Mouse (Mus musculus): Measurements from ENCODE around the gene Ggnbp2. TPM values are rescaled to one million over a fixed set of nuclear protein-coding genes. Genes with fewer than 3 reads are reported as not detected.
A peak's percentile ranks its signal among the peaks of the same experiment; 100 is the strongest.
"Not testable (repeated sequence)": the region's sequence is repeated elsewhere in the genome, so short reads cannot be mapped to it uniquely, and the experiment has no call there.

Gene Ggnbp2
- polyA plus RNA-seq, 1 experiment from 2014 or later, result 71.9 TPM

DNA sequence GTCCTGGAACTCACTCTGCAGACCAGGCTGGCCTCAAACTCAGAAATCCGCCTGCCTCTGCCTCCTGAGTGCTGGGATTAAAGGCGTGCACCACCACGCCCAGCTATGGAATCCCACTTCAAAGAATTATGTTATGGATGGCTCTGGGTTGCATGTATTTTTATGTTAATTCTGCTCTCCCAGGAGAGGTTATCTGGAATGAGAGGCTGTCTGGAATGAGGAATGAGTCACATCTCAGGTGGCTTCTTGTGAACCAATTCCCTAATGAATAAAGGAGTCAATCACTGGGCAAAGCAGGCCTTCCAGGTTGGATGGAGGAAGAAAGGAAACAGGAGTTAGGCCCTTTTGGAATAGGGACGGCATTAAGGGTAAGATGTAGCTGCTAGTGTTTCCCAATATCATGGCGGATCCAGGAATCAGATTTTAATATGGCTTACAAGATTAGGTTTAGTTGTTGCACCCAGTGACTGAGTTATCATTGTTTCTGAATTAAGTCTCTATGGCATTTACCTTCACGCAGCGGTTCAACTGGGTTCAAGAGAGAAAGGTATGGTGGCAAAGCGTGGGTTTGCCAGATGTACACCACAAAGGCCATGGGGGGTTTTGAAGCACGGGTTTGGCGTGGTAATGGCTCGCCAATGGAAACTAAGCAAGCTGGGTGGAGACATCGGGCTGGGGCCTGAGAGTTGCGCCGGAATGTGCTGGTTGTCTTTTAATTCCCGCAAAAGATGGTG, 23.7 kb downstream of the Ggnbp2 start:
- WGBS, result 96% methylated on average over 15 of the region's 15 CpGs
- Histone ChIP-seq H3K9ac (replicated peaks; ENCODE audit: low read length) (no peak overlapping the region), H3K27me3 (ENCODE audit: control insufficient read depth, insufficient read depth, low read length) (no peaks in the 10 kb centered on the region), H3K4me2 (ENCODE audit: low read length) (no peak overlapping the region), H3K4me3 (replicated peaks; ENCODE audit: low read depth, low read length) (no peak overlapping the region), H3K27ac (replicated peaks; ENCODE audit: low read depth, low read length) (no peak overlapping the region), H3K4me1 (ENCODE audit: control insufficient read depth, insufficient read depth, low read length) (no peaks in the 10 kb centered on the region), H3K36me3 (ENCODE audit: control insufficient read depth, insufficient read depth, low read length) (peaks cover 42% of the 10 kb centered on the region), H3K9me3 (ENCODE audit: control insufficient read depth, low read length) (no peaks in the 10 kb centered on the region)
- ATAC-seq (ENCODE audit: low FRiP score, low TSS enrichment) (no peak), DNase-seq (no peak)

DNA sequence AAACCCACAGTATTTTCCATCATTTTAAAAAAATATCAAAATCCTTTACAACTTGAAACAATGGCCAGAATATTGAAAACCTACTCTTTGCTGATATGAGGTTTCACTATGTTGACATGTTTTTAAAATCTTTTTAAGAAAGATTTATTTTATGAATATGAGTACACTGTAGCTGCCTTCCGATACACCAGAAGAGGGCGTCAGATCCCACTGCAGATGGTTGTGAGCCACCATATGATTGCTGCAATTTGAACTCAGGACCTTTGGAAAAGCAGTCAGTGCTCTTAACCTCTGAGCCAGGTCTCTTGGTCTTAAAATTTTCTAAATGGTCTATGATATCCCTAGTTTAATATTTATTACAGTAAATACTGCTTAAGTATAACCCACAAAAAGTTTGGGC, 31.3 kb downstream of the Ggnbp2 start:
- peaks cover 64% of the 10 kb centered on the region for H3K36me3 ChIP-seq (ENCODE audit: control insufficient read depth, insufficient read depth, low read length)
- 91% methylated on average over 2 of the region's 2 CpGs for WGBS

DNA sequence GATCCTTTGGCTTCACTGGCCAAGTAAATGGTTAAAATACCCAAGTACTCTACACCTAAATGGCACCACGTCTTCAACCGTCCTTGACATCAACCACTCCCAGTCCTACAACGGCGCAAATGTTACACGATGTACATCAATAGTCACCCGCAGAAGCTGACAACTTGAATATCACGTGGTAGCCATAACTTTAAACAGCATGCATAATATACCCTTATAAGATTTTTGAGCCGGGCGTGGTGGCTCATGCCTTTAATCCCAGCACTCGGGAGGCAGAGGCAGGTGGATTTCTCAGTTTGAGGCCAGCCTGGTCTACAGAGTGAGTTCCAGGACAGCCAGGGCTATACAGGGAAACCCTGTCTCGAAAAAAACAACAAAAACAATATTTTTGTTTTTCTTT, 41.1 kb downstream of the Ggnbp2 start:
- H3K9ac ChIP-seq (replicated peaks; ENCODE audit: low read length), result peak overlapping the region; percentile 56; the same call in 1 of the 2 replicates
- H3K27me3 ChIP-seq (ENCODE audit: control insufficient read depth, insufficient read depth, low read length); H3K9me3 ChIP-seq (ENCODE audit: control insufficient read depth, low read length); DNase-seq; H3K4me1 ChIP-seq (ENCODE audit: control insufficient read depth, insufficient read depth, low read length); ATAC-seq (ENCODE audit: low FRiP score, low TSS enrichment): not testable (repeated sequence)
- H3K4me2 ChIP-seq (ENCODE audit: low read length), result peak overlapping the region; percentile 97
- H3K36me3 ChIP-seq (ENCODE audit: control insufficient read depth, insufficient read depth, low read length), result peaks cover 34% of the 10 kb centered on the region
- peak overlapping the region; percentile 56 for H3K4me3 ChIP-seq (replicated peaks; ENCODE audit: low read depth, low read length)
- peak overlapping the region; percentile 60 for H3K27ac ChIP-seq (replicated peaks; ENCODE audit: low read depth, low read length)
- 73% methylated on average over 11 of the region's 11 CpGs for WGBS

More for the DNA sequence above, 31.3 kb downstream of the Ggnbp2 start:
- H3K4me2 ChIP-seq (ENCODE audit: low read length), result no peak overlapping the region
- no peak overlapping the region for H3K9ac ChIP-seq (replicated peaks; ENCODE audit: low read length)
- H3K4me3 ChIP-seq (replicated peaks; ENCODE audit: low read depth, low read length), result no peak overlapping the region
- DNase-seq, result no peak
- no peaks in the 10 kb centered on the region for H3K9me3 ChIP-seq (ENCODE audit: control insufficient read depth, low read length)
- no peaks in the 10 kb centered on the region for H3K27me3 ChIP-seq (ENCODE audit: control insufficient read depth, insufficient read depth, low read length)
- no peaks in the 10 kb centered on the region for H3K4me1 ChIP-seq (ENCODE audit: control insufficient read depth, insufficient read depth, low read length)
- H3K27ac ChIP-seq (replicated peaks; ENCODE audit: low read depth, low read length), result no peak overlapping the region
- no peak for ATAC-seq (ENCODE audit: low FRiP score, low TSS enrichment)

DNA sequence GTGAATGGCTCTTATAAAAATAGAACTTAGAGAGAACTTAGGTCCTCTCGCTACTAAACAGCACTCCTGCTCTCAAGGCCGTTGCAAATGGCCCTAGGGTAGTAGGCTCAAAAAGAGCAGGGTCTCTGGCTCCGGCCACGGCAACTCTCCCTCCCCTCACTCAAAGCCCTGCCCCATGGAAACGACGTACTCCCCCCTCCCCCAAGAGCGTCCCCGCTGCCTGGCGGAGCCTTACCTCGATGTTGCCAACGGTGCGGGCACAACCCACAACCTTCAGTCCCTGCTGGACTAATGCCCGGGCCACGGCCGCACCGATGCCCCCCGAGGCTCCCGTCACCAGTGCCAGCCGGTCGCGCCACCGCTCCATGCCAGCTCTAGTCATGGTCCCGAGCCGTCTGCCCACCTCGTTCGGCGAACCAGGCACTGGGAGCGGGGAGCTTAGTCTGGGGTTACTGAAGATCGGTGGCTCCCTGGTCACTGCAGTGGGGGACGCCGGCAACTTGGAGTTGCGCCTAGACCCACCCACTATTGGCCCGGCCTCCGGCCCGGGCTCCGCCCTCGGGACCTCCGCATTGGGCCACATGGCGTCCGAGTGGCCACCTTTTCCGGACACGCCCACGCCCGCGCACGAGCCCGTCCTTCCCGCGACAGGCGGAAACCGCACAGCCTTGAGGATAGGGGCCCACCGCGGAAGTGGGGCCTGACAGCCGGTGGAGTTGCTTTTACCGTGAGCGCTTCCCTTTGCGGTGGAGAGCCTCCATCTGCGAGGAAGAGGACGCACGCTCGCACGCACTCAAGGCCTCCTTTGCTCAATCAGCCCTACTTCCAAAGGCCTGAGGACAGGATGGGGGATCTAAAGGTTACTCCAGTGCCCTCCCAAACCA, 41.9 kb downstream of the Ggnbp2 start, which contains the start of gene Dhrs11:
Gene Dhrs11, minus strand, starts transcription at position 479 of the 884 bp plus-strand sequence.
- Histone ChIP-seq H3K4me3 (replicated peaks; ENCODE audit: low read depth, low read length) (peak within 1 kb of the TSS; percentile 56), H3K9ac (replicated peaks; ENCODE audit: low read length) (peak within 1 kb of the TSS; percentile 56), H3K4me2 (ENCODE audit: low read length) (peak within 1 kb of the TSS; percentile 97), H3K9me3 (ENCODE audit: control insufficient read depth, low read length) (no peaks in the 10 kb centered on the region), H3K27ac (replicated peaks; ENCODE audit: low read depth, low read length) (peak within 1 kb of the TSS; percentile 60), H3K36me3 (ENCODE audit: control insufficient read depth, insufficient read depth, low read length) (peaks cover 27% of the 10 kb centered on the region), H3K27me3 (ENCODE audit: control insufficient read depth, insufficient read depth, low read length) (no peaks in the 10 kb centered on the region), H3K4me1 (ENCODE audit: control insufficient read depth, insufficient read depth, low read length) (peaks cover 9% of the 10 kb centered on the region; the same call in 1 of the 2 replicates)
- WGBS, result under 1% methylated on average over 62 of the region's 62 CpGs
- ATAC-seq (ENCODE audit: low FRiP score, low TSS enrichment) (peak; percentile 82), DNase-seq (peak; percentile 84)

DNA sequence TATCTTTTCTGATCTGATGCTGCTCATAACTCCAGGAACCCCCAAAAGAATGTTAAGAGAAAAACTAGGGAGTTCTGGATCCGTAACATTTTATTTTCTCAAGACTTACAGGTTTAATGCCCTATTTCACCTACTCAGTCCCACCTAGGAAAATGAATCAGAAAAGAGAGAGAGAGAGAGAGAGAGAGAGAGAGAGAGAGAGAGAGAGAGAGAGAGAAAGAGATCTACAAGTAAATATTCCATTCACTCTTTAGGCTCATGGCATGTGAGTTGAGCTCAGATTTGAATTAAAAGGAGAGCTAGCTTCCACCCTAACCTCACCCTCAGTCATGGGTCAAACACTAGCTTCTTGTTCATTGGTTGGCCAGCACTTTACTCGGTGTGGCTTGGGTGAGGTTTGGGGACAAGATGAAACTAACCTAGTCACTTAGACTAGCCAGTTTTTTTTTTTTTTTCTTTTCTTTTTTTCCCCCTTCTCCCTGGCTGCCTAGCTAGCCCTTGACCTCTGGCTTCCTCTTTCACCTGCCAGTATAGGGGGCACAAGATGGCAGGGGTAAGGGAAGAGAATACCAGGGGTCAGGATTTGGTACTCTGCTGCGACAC, 42.6 kb downstream of the Ggnbp2 start:
- DNase-seq (no peak), ATAC-seq (ENCODE audit: low FRiP score, low TSS enrichment) (no peak)
- H3K27ac ChIP-seq (replicated peaks; ENCODE audit: low read depth, low read length), result no peak overlapping the region

DNA sequence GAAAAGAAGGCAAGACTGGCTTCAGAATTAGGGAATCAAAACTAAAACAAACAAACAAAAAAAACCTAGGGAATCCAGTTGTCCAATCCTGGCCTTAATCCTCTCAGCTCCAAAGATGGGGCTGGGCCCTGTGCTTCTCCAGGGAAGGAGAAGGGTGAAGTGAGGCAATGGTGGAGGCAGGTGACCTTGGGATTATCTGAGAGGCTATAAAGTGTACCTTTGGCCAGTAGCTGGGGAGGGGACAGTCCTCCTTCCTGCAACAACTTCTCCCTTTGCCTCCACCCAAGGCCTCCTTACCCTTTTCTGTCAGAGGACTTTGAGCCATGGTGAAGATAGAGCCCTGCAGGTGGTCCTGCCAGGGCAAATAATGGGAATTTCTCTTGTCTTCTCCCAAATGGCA, 43.1 kb downstream of the Ggnbp2 start:
- Histone ChIP-seq H3K9me3 (ENCODE audit: control insufficient read depth, low read length) (no peaks in the 10 kb centered on the region), H3K36me3 (ENCODE audit: control insufficient read depth, insufficient read depth, low read length) (peaks cover 15% of the 10 kb centered on the region), H3K4me2 (ENCODE audit: low read length) (no peak overlapping the region), H3K4me3 (replicated peaks; ENCODE audit: low read depth, low read length) (no peak overlapping the region), H3K27ac (replicated peaks; ENCODE audit: low read depth, low read length) (no peak overlapping the region), H3K9ac (replicated peaks; ENCODE audit: low read length) (no peak overlapping the region), H3K4me1 (ENCODE audit: control insufficient read depth, insufficient read depth, low read length) (peaks cover 9% of the 10 kb centered on the region; the same call in 1 of the 2 replicates), H3K27me3 (ENCODE audit: control insufficient read depth, insufficient read depth, low read length) (no peaks in the 10 kb centered on the region)
- DNase-seq (no peak), ATAC-seq (ENCODE audit: low FRiP score, low TSS enrichment) (no peak)

More for the DNA sequence above, 42.6 kb downstream of the Ggnbp2 start:
- H3K4me1 ChIP-seq (ENCODE audit: control insufficient read depth, insufficient read depth, low read length), result peaks cover 9% of the 10 kb centered on the region; the same call in 1 of the 2 replicates
- peak overlapping the region; percentile 97 for H3K4me2 ChIP-seq (ENCODE audit: low read length)
- no peaks in the 10 kb centered on the region for H3K9me3 ChIP-seq (ENCODE audit: control insufficient read depth, low read length)
- H3K27me3 ChIP-seq (ENCODE audit: control insufficient read depth, insufficient read depth, low read length), result no peaks in the 10 kb centered on the region
- 47% methylated on average over 3 of the region's 3 CpGs for WGBS
- H3K4me3 ChIP-seq (replicated peaks; ENCODE audit: low read depth, low read length), result peak overlapping the region; percentile 56
- no peak overlapping the region for H3K9ac ChIP-seq (replicated peaks; ENCODE audit: low read length)
- peaks cover 20% of the 10 kb centered on the region for H3K36me3 ChIP-seq (ENCODE audit: control insufficient read depth, insufficient read depth, low read length)

DNA sequence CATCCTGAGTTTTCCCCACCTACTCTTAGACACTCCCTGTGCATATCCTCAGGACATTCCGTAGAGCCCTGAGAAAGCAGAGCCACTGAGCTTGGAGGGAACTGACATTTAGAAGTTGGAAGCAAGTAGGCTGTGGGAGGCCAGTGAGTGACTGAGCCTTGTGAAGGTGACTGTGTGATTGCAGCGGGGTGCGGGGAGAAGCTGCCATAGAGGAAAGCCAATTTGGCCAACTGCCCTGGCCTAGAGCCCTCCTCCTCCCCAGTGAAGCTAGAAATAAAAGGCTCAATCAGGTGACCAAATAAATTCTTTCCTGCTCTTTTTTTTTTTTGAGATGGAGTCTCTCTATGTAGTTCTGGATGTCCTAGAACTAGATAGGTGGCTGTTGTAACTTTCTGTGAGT, 44.4 kb downstream of the Ggnbp2 start:
- DNase-seq (peak; percentile 21), ATAC-seq (ENCODE audit: low FRiP score, low TSS enrichment) (no peak)
- Histone ChIP-seq H3K9ac (replicated peaks; ENCODE audit: low read length) (no peak overlapping the region), H3K4me3 (replicated peaks; ENCODE audit: low read depth, low read length) (no peak overlapping the region), H3K27ac (replicated peaks; ENCODE audit: low read depth, low read length) (no peak overlapping the region), H3K4me2 (ENCODE audit: low read length) (no peak overlapping the region), H3K36me3 (ENCODE audit: control insufficient read depth, insufficient read depth, low read length) (peaks cover 4% of the 10 kb centered on the region; the same call in 1 of the 2 replicates), H3K4me1 (ENCODE audit: control insufficient read depth, insufficient read depth, low read length) (peaks cover 9% of the 10 kb centered on the region; the same call in 1 of the 2 replicates), H3K27me3 (ENCODE audit: control insufficient read depth, insufficient read depth, low read length) (no peaks in the 10 kb centered on the region), H3K9me3 (ENCODE audit: control insufficient read depth, low read length) (no peaks in the 10 kb centered on the region)
- WGBS, result 80% methylated on average over 3 of the region's 3 CpGs

DNA sequence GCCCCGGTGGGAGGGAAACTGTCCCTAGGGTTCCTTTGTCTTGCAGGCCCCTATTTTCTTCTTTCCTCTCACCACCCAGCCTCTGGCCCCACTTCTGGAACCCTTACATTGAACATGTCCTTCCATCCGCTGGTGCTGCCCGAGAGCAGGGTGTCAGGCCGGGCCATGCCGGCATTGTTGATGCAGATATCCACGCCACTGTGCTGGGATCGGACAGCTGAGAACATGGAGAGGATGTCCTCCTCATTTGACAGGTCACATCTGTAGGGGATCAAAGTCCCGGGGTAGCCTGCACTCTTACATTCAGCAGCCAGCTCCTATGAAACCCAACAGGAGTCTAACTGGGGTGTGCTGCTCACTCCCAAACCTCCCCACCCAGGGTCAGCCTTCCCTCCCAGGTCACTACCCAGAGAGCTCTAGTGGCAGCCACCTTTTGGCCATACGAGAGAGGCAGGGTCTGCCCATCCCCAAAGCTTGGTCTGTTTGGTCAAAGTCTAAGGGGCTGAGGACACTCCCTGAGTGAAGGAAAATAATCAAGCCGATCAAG, 45.3 kb downstream of the Ggnbp2 start:
- Histone ChIP-seq H3K36me3 (ENCODE audit: control insufficient read depth, insufficient read depth, low read length) (no peaks in the 10 kb centered on the region), H3K4me1 (ENCODE audit: control insufficient read depth, insufficient read depth, low read length) (peaks cover 9% of the 10 kb centered on the region; the same call in 1 of the 2 replicates), H3K4me3 (replicated peaks; ENCODE audit: low read depth, low read length) (no peak overlapping the region), H3K9me3 (ENCODE audit: control insufficient read depth, low read length) (no peaks in the 10 kb centered on the region), H3K27ac (replicated peaks; ENCODE audit: low read depth, low read length) (no peak overlapping the region), H3K9ac (replicated peaks; ENCODE audit: low read length) (no peak overlapping the region), H3K4me2 (ENCODE audit: low read length) (no peak overlapping the region), H3K27me3 (ENCODE audit: control insufficient read depth, insufficient read depth, low read length) (no peaks in the 10 kb centered on the region)
- DNase-seq (no peak), ATAC-seq (ENCODE audit: low FRiP score, low TSS enrichment) (no peak)
- WGBS, result 93% methylated on average over 10 of the region's 10 CpGs
